Mouse (Mus musculus) liver, adult 2 months (tissue): Measurements from ENCODE around the gene Wdr19. TPM values are rescaled to one million over a fixed set of nuclear protein-coding genes. Genes with fewer than 3 reads are reported as not detected.

Experiments used
- DNase-seq: peaks from one replicate; pipeline ENCODE4 v3.0.0-alpha.2; 2011; ENCODE audit warnings: low read depth, low spot score; ENCODE audit errors: extremely low read depth
- H3K27ac ChIP-seq: fragments of 200-500 bp; replicated peaks from 2 replicates; pipeline ENCODE4 v1.5.1; 2012; ENCODE audit warnings: low read depth, mild to moderate bottlenecking, control low read depth, inconsistent platforms, low read length; ENCODE audit not compliant: insufficient read depth
- H3K27me3 ChIP-seq: fragments of 200-500 bp; 2 replicates; pipeline ENCODE4 v1.6.1; 2012; ENCODE audit warnings: mild to moderate bottlenecking, moderate library complexity, low read length, inconsistent platforms; ENCODE audit not compliant: control insufficient read depth, insufficient read depth
- H3K36me3 ChIP-seq: fragments of 200-500 bp; 2 replicates; pipeline ENCODE4 v1.6.1; 2012; ENCODE audit warnings: low read length, inconsistent platforms; ENCODE audit not compliant: control insufficient read depth, insufficient read depth
- H3K4me1 ChIP-seq: fragments of 200-500 bp; 2 replicates; pipeline ENCODE4 v1.6.1; 2011; ENCODE audit warnings: low read length; ENCODE audit not compliant: control insufficient read depth, insufficient read depth
- H3K4me3 ChIP-seq: fragments of 200-500 bp; 2 replicates; pipeline ENCODE4 v1.5.1; 2011; ENCODE audit warnings: low read depth, mild to moderate bottlenecking, control low read depth, low read length, moderate library complexity; ENCODE audit not compliant: insufficient read depth
- H3K79me2 ChIP-seq: fragments of 200-500 bp; 2 replicates; pipeline ENCODE4 v1.6.1; 2012; ENCODE audit warnings: inconsistent platforms, mild to moderate bottlenecking, low read length, moderate library complexity; ENCODE audit not compliant: control insufficient read depth, insufficient read depth
- H3K9ac ChIP-seq: fragments of 200-500 bp; 2 replicates; pipeline ENCODE4 v1.6.1; 2012; ENCODE audit warnings: low read depth, mild to moderate bottlenecking, control low read depth, inconsistent platforms, low read length
- CTCF ChIP-seq: fragments of 200-500 bp; IDR thresholded peaks from 2 replicates; pipeline ENCODE4 v1.5.1; 2011; ENCODE audit warnings: low read depth, low read length, control low read depth
- POLR2A ChIP-seq: fragments of 200-500 bp; IDR thresholded peaks from 2 replicates; pipeline ENCODE4 v1.6.1; 2011; ENCODE audit warnings: low read length, control low read depth; ENCODE audit not compliant: insufficient read depth; ENCODE audit errors: extremely low read depth
- WGBS: fragments of 180-500 bp; shearing (Covaris S2); methylation state at CpG from one replicate; pipeline ENCODE4 v1.1.7; 2018; 5-methylcytosine and 5-hydroxymethylcytosine counted together
- polyA plus RNA-seq: library from polyadenylated mRNA; depleted of rRNA; stranded (reverse); fragments of >200 nt; gene quantifications from 2 replicates; pipeline ENCODE4 v1.2.3, GENCODE M21; 2012; rRNA removed
- total RNA-seq: library from RNA; depleted of rRNA; stranded (reverse); fragments of >200 nt; gene quantifications from 2 replicates; pipeline ENCODE4 v1.2.3, GENCODE M21; 2014; rRNA removed

Gene Wdr19
- total RNA-seq (2.1 and 2.8 TPM in 2 replicates), polyA plus RNA-seq (0.57 and 1.0 TPM in 2 replicates)

GRCm38 (mm10) chr5:65199346-65200128, at the start of gene Wdr19:
Gene Wdr19, plus strand, starts transcription at chr5:65199696.
- H3K27me3 ChIP-seq: no peaks in the 10 kb centered on the region
- H3K4me3 ChIP-seq: peak within 1 kb of the TSS; percentile 76
- WGBS: under 1% methylated on average over 37 of the region's 37 CpGs
- peak within 1 kb of the TSS; percentile 64 for H3K9ac ChIP-seq
- H3K36me3 ChIP-seq: no peaks in the 10 kb centered on the region
- H3K27ac ChIP-seq: peak within 1 kb of the TSS; percentile 32
- peak; percentile 95 for DNase-seq
- peak; percentile 62; the same call in 1 of the 2 replicates for TF ChIP-seq POLR2A
- TF ChIP-seq CTCF: no peak
- H3K4me1 ChIP-seq: no peaks in the 10 kb centered on the region; the same call in none of the 2 replicates
- H3K79me2 ChIP-seq: no peaks in the 10 kb centered on the region

GRCm38 (mm10) chr5:65149706-65150105, 49.8 kb upstream of the Wdr19 start:
- WGBS: 50% methylated on average over 6 of the region's 6 CpGs
- H3K27ac ChIP-seq: peak overlapping the region; percentile 81

DNA sequence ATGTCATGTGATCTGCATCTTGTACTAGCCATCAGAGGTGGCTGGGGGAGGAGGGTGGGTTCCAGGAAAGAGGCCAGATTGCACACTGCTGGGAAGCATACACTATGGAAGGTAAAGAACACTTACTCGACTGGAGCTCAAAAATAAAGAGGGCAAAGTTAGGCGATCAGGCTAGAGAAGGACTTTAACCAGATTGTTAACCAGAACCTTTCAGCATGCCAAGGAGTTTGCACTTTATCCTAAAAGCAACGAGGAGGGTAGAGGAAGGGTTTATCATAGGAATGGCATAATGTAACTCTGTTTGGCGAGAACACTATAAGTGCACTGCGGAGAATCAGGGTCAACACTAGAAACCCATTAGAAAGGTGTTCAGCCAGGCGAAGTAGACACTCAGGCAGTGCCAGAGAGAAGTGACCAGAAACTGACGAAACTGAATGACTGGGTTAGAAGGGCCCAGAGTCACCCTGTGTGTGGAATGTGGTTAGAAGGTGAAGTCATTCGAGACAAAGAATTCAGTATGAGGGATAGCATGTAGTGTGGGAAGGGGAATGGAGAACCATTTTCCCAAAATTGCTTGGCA, 49.0 kb upstream of the Wdr19 start:
- 29% methylated on average over 8 of the region's 8 CpGs for WGBS
- H3K4me3 ChIP-seq: no peak overlapping the region
- peaks cover 19% of the 10 kb centered on the region for H3K4me1 ChIP-seq
- H3K27ac ChIP-seq: peak overlapping the region; percentile 81
- H3K36me3 ChIP-seq: peaks cover 9% of the 10 kb centered on the region; the same call in 1 of the 2 replicates
- H3K27me3 ChIP-seq: no peaks in the 10 kb centered on the region
- no peaks in the 10 kb centered on the region for H3K79me2 ChIP-seq
- TF ChIP-seq POLR2A (no peak), CTCF (no peak)
- H3K9ac ChIP-seq: no peak overlapping the region
- DNase-seq: peak; percentile 90

More at GRCm38 (mm10) chr5:65149706-65150105, 49.8 kb upstream of the Wdr19 start:
- Histone ChIP-seq H3K36me3 (peaks cover 9% of the 10 kb centered on the region; the same call in 1 of the 2 replicates), H3K4me3 (no peak overlapping the region), H3K9ac (no peak overlapping the region), H3K27me3 (no peaks in the 10 kb centered on the region), H3K4me1 (peaks cover 19% of the 10 kb centered on the region), H3K79me2 (no peaks in the 10 kb centered on the region)
- DNase-seq: peak; percentile 88
- no peak for TF ChIP-seq CTCF
- no peak for TF ChIP-seq POLR2A

DNA sequence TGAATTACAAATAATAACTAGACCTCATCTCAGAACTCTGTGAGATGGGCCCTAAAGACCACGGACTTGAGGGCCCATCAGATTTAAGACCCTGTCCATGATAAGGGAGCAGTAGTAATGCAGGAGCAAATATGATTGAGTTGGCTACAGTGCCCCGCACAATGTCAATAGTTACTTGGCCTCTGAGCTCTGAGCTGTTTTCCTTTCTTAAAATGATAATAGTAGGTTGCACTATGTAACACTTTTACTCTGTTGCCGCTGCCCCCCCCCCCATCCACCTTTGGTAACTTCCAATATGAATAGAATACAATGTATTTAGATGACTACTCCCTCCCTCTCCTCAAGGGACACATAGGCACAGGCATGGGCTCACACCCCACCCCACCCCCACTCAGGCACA, 48.2 kb upstream of the Wdr19 start:
- Histone ChIP-seq H3K4me3 (no peak overlapping the region), H3K27ac (peak overlapping the region; percentile 81), H3K36me3 (peaks cover 10% of the 10 kb centered on the region; the same call in 1 of the 2 replicates), H3K79me2 (no peaks in the 10 kb centered on the region), H3K27me3 (no peaks in the 10 kb centered on the region), H3K4me1 (peaks cover 19% of the 10 kb centered on the region), H3K9ac (no peak overlapping the region)
- DNase-seq: peak; percentile 76
- WGBS: 33% methylated on average over 3 of the region's 3 CpGs
- TF ChIP-seq POLR2A (no peak), CTCF (no peak)

GRCm38 (mm10) chr5:65151767-65152166, 47.7 kb upstream of the Wdr19 start:
- Histone ChIP-seq H3K9ac (no peak overlapping the region), H3K27ac (peak overlapping the region; percentile 70), H3K79me2 (no peaks in the 10 kb centered on the region), H3K4me3 (no peak overlapping the region), H3K27me3 (no peaks in the 10 kb centered on the region), H3K4me1 (peaks cover 19% of the 10 kb centered on the region), H3K36me3 (peaks cover 12% of the 10 kb centered on the region; the same call in 1 of the 2 replicates)
- WGBS: 62% methylated on average over 5 of the region's 5 CpGs
- peak; percentile 34 for DNase-seq
- TF ChIP-seq CTCF (no peak), POLR2A (no peak)

DNA sequence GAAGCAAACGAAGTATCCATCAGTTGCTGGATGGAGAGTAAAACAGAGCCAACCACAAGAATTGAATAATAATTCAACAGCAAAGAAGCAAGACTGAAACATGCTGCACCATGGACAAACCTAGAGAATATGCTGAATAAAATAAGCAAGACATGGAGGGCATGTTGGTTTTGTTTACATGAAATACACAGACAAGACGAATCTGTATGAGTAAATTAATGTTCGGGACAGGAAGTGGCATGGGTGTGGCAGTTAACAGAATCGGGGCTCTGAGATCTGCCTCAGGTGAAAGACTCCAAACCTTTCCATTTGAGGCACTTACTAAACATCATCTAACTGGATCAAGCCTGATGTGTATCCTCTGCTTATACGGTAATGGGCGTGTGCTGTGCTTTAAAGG, 45.2 kb upstream of the Wdr19 start:
- 88% methylated on average over 6 of the region's 6 CpGs for WGBS
- Histone ChIP-seq H3K36me3 (peaks cover 7% of the 10 kb centered on the region; the same call in 1 of the 2 replicates), H3K27me3 (no peaks in the 10 kb centered on the region), H3K79me2 (no peaks in the 10 kb centered on the region), H3K4me3 (no peak overlapping the region), H3K9ac (no peak overlapping the region), H3K4me1 (peaks cover 19% of the 10 kb centered on the region), H3K27ac (no peak overlapping the region)
- DNase-seq: no peak
- TF ChIP-seq POLR2A: no peak
- TF ChIP-seq CTCF: no peak
